Mouse (Mus musculus): ENCODE measurements around the gene Ctf2.

GRCm38 (mm10) chr7:127707957-127708206 lies 24.1 kb downstream of the Ctf2 start:
- TF ChIP-seq MAFK (IDR thresholded peaks at IDR 0.05; ENCODE audit: insufficient read depth, low read depth, low read length) (no peak), CHD2 (IDR thresholded peaks at IDR 0.05; ENCODE audit: low read depth, low read length) (no peak), HCFC1 (IDR thresholded peaks at IDR 0.05; ENCODE audit: borderline replicate concordance, insufficient read depth, low read length) (no peak)
